Mouse (Mus musculus): ENCODE results near the gene Hhipl1.
A peak's percentile ranks its signal among the peaks of the same experiment; 100 is the strongest.

Gene Hhipl1

GRCm38 (mm10) chr12:108305812-108306794 lies at the start of gene Hhipl1:
Gene Hhipl1 (plus strand): TSS chr12:108306270.
- peak; percentile 59 for DNase-seq (ENCODE audit: extremely low spot score)

GRCm38 (mm10) chr12:108256734-108257133 lies 49.3 kb upstream of the Hhipl1 start:
- DNase-seq (ENCODE audit: extremely low spot score) = no peak

- no peak for DNase-seq (ENCODE audit: extremely low spot score)
These were observed 46.6 kb upstream of the Hhipl1 start for GRCm38 (mm10) chr12:108259322-108260049.

GRCm38 (mm10) chr12:108260950-108261349 lies 45.1 kb upstream of the Hhipl1 start:
- DNase-seq (ENCODE audit: extremely low spot score) = no peak

- no peak for DNase-seq (ENCODE audit: extremely low spot score)
These were observed 41.2 kb upstream of the Hhipl1 start for GRCm38 (mm10) chr12:108264918-108265317.

- peak; percentile 63 for DNase-seq (ENCODE audit: extremely low spot score)
These were observed 40.0 kb upstream of the Hhipl1 start for GRCm38 (mm10) chr12:108265831-108266619.

- DNase-seq (ENCODE audit: extremely low spot score) = no peak
These were observed 38.4 kb upstream of the Hhipl1 start for GRCm38 (mm10) chr12:108267653-108268052.

GRCm38 (mm10) chr12:108268970-108269369 lies 37.1 kb upstream of the Hhipl1 start:
- DNase-seq (ENCODE audit: extremely low spot score) = no peak

GRCm38 (mm10) chr12:108269699-108270098 lies 36.4 kb upstream of the Hhipl1 start:
- no peak for DNase-seq (ENCODE audit: extremely low spot score)

GRCm38 (mm10) chr12:108270240-108270919 lies 35.7 kb upstream of the Hhipl1 start:
- DNase-seq (ENCODE audit: extremely low spot score) = no peak

- DNase-seq (ENCODE audit: extremely low spot score) = no peak
These were observed 34.5 kb upstream of the Hhipl1 start for GRCm38 (mm10) chr12:108271351-108272142.

- no peak for DNase-seq (ENCODE audit: extremely low spot score)
These were observed 33.9 kb upstream of the Hhipl1 start for GRCm38 (mm10) chr12:108272143-108272635.

- no peak for DNase-seq (ENCODE audit: extremely low spot score)
These were observed 32.4 kb upstream of the Hhipl1 start for GRCm38 (mm10) chr12:108273466-108274312.

GRCm38 (mm10) chr12:108274313-108274595 lies 31.8 kb upstream of the Hhipl1 start:
- no peak for DNase-seq (ENCODE audit: extremely low spot score)

- peak; percentile 67 for DNase-seq (ENCODE audit: extremely low spot score)
These were observed 31.2 kb upstream of the Hhipl1 start, which contains the start of gene Ccdc85c for GRCm38 (mm10) chr12:108274661-108275507. Gene Ccdc85c (minus strand): TSS chr12:108275425.

GRCm38 (mm10) chr12:108275508-108275890 lies 30.6 kb upstream of the Hhipl1 start:
- DNase-seq (ENCODE audit: extremely low spot score) = peak; percentile 100

- DNase-seq (ENCODE audit: extremely low spot score) = peak; percentile 63
These were observed 29.9 kb upstream of the Hhipl1 start for GRCm38 (mm10) chr12:108275920-108276822.

Data from embryo, embryonic 9.5 days (tissue).